Mouse (Mus musculus): ENCODE data around the gene Csf2rb2. TPM values are rescaled to one million over a fixed set of nuclear protein-coding genes. Genes with fewer than 3 reads are reported as not detected.

Csf2rb2 gene
- polyA plus RNA-seq, 1 experiment from 2014 or later = 1.0 TPM

Small RNA genes within 50 kb of the gene (microRNA-seq; reads per million reads assigned to microRNA genes)
- gene Mir7676-1 (not detected), gene Mir7676-2 (not detected)

Other genes starting within 250 kb of the Csf2rb2 start
- not detected in 2 replicates for gene Cacng2, start 185.7 kb downstream of the Csf2rb2 start, polyA plus RNA-seq (2016; fragmentation: Nextera tagmentation; extraction: Ambion mirVana)
- 45.1 and 46.9 TPM in 2 replicates for gene Ift27, start 131.6 kb downstream of the Csf2rb2 start, polyA plus RNA-seq (2016; fragmentation: Nextera tagmentation; extraction: Ambion mirVana)
- gene Pvalb, start 99.3 kb downstream of the Csf2rb2 start, polyA plus RNA-seq (2016; fragmentation: Nextera tagmentation; extraction: Ambion mirVana) = not detected in 2 replicates
- gene Ncf4, start 60.9 kb downstream of the Csf2rb2 start, polyA plus RNA-seq (2016; fragmentation: Nextera tagmentation; extraction: Ambion mirVana) = 31.4 and 37.5 TPM in 2 replicates
- gene Csf2rb, start 20.0 kb upstream of the Csf2rb2 start, polyA plus RNA-seq (2016; fragmentation: Nextera tagmentation; extraction: Ambion mirVana) = 3.6 and 3.9 TPM in 2 replicates
- gene Tex33, start 90.2 kb upstream of the Csf2rb2 start, polyA plus RNA-seq (2016; fragmentation: Nextera tagmentation; extraction: Ambion mirVana) = not detected in 2 replicates
- gene Tst, start 100.2 kb upstream of the Csf2rb2 start, polyA plus RNA-seq (2016; fragmentation: Nextera tagmentation; extraction: Ambion mirVana) = 84.9 and 92.8 TPM in 2 replicates
- gene Mpst, start 100.7 kb upstream of the Csf2rb2 start, polyA plus RNA-seq (2016; fragmentation: Nextera tagmentation; extraction: Ambion mirVana) = 3.5 and 4.8 TPM in 2 replicates
- 7.6 and 8.8 TPM in 2 replicates for gene Kctd17, start 122.8 kb upstream of the Csf2rb2 start, polyA plus RNA-seq (2016; fragmentation: Nextera tagmentation; extraction: Ambion mirVana)
- 5.9 and 6.7 TPM in 2 replicates for gene Tmprss6, start 162.9 kb upstream of the Csf2rb2 start, polyA plus RNA-seq (2016; fragmentation: Nextera tagmentation; extraction: Ambion mirVana)
- 0.11 and 0.15 TPM in 2 replicates for gene Il2rb, start 189.6 kb upstream of the Csf2rb2 start, polyA plus RNA-seq (2016; fragmentation: Nextera tagmentation; extraction: Ambion mirVana)
- gene C1qtnf6, start 225.7 kb upstream of the Csf2rb2 start, polyA plus RNA-seq (2016; fragmentation: Nextera tagmentation; extraction: Ambion mirVana) = 5.2 and 5.6 TPM in 2 replicates
- 0.02 TPM in 1 of 2 replicates, not detected in the other for gene Sstr3, start 239.0 kb upstream of the Csf2rb2 start, polyA plus RNA-seq (2016; fragmentation: Nextera tagmentation; extraction: Ambion mirVana)